Mouse (Mus musculus): Measurements from ENCODE around the gene Dhcr7. TPM values are rescaled to one million over a fixed set of nuclear protein-coding genes. Genes with fewer than 3 reads are reported as not detected.

The Dhcr7 gene
- polyA plus RNA-seq, 1 experiment from 2014 or later: 29.1 TPM

DNA sequence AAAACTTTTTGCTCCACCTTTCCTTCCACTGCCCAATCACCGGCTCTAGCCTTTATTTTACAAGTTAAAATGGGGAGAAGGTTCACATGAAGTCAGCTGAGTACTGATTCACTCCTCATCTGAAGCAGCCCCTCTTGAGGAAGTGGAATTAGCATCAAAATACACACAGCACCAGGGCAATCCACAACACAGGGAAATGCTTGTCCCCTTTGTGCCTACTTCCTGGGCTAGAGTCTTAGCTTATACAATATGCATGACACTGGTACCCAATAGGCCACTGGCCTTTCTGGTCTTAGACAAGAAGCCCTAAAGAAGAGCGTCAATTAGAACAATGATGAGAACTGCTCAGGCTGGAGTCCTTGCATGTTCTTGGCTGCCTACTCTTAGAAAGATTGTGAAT, 69.4 kb downstream of the Dhcr7 start:
- WGBS: 60% methylated on average over 2 of the region's 2 CpGs
- Histone ChIP-seq H3K4me1 (replicated peaks) (no peaks in the 10 kb centered on the region), H3K36me3 (no peaks in the 10 kb centered on the region), H3K27ac (ENCODE audit: poor library complexity, severe bottlenecking) (no peak overlapping the region), H3K27me3 (replicated peaks) (peaks cover 10% of the 10 kb centered on the region; the same call in 1 of the 2 replicates), H3K4me2 (no peak overlapping the region), H3K4me3 (no peak overlapping the region), H3K9ac (no peak overlapping the region), H3K9me3 (replicated peaks) (no peaks in the 10 kb centered on the region)
- no peak for ATAC-seq (ENCODE audit: insufficient number of reproducible peaks, low FRiP score)

Small RNAs within 50 kb of the gene (microRNA-seq; reads per million reads assigned to microRNA genes)
- gene Gm22064: not detected

Other genes with a start within 250 kb of the Dhcr7 start
- gene Cars, start 223.1 kb upstream of the Dhcr7 start, polyA plus RNA-seq (2016; fragmentation: Nextera tagmentation; extraction: Ambion mirVana): 28.4 and 31.3 TPM in 2 replicates
- gene Tnfrsf26, start 194.4 kb upstream of the Dhcr7 start, polyA plus RNA-seq (2016; fragmentation: Nextera tagmentation; extraction: Ambion mirVana): 0.43 and 0.46 TPM in 2 replicates
- gene Tnfrsf22, start 173.5 kb upstream of the Dhcr7 start, polyA plus RNA-seq (2016; fragmentation: Nextera tagmentation; extraction: Ambion mirVana): 2.8 and 3.1 TPM in 2 replicates
- gene Tnfrsf23, start 137.3 kb upstream of the Dhcr7 start, polyA plus RNA-seq (2016; fragmentation: Nextera tagmentation; extraction: Ambion mirVana): 2.8 and 3.1 TPM in 2 replicates
- 36.6 and 40.3 TPM in 2 replicates for gene Osbpl5, start 66.2 kb upstream of the Dhcr7 start, polyA plus RNA-seq (2016; fragmentation: Nextera tagmentation; extraction: Ambion mirVana)
- not detected in 2 replicates for gene Mrgprg, start 56.2 kb upstream of the Dhcr7 start, polyA plus RNA-seq (2016; fragmentation: Nextera tagmentation; extraction: Ambion mirVana)
- gene Mrgpre, start 38.6 kb upstream of the Dhcr7 start, polyA plus RNA-seq (2016; fragmentation: Nextera tagmentation; extraction: Ambion mirVana): 3.0 and 3.2 TPM in 2 replicates
- gene Nadsyn1, start 296 bp upstream of the Dhcr7 start, polyA plus RNA-seq (2016; fragmentation: Nextera tagmentation; extraction: Ambion mirVana): 7.4 and 8.1 TPM in 2 replicates
- not detected in 2 replicates for gene Gm498, start 43.7 kb downstream of the Dhcr7 start, polyA plus RNA-seq (2016; fragmentation: Nextera tagmentation; extraction: Ambion mirVana)
- 0.12 and 0.27 TPM in 2 replicates for gene Shank2, start 178.8 kb downstream of the Dhcr7 start, polyA plus RNA-seq (2016; fragmentation: Nextera tagmentation; extraction: Ambion mirVana)